Mouse (Mus musculus) gastrocnemius, adult 2 months (tissue): ENCODE data around the gene Bcor. TPM values are rescaled to one million over a fixed set of nuclear protein-coding genes. Genes with fewer than 3 reads are reported as not detected.

ENCODE experiments used
- DNase-seq: peaks from one replicate; pipeline ENCODE4 v3.0.0; 2022
- H3K27ac ChIP-seq: fragments of 200-600 bp; 2 replicates; pipeline ENCODE4 v1.8.1; 2022; ENCODE audit warnings: mild to moderate bottlenecking
- H3K4me3 ChIP-seq: fragments of 200-600 bp; 2 replicates; pipeline ENCODE4 v1.8.1; 2022; ENCODE audit warnings: mild to moderate bottlenecking, moderate library complexity
- CTCF ChIP-seq: fragments of 200-600 bp; IDR thresholded peaks from 2 replicates; pipeline ENCODE4 v1.8.1; 2022; ENCODE audit warnings: antibody characterized with exemption, mild to moderate bottlenecking, moderate library complexity
- intact Hi-C: fragments of 180-260 bp; cut with DNase I; formaldehyde crosslinking; loops from one replicate; pipeline ENCODE4 v1.15.1; 2025
- total RNA-seq, 2 experiments: library from RNA; stranded (reverse); gene quantifications; 2 replicates each; pipeline ENCODE4 v1.2.3; 2021

Bcor gene
- total RNA-seq, 2 experiments from 2014 or later: 14.9 to 17.1 TPM

DNA sequence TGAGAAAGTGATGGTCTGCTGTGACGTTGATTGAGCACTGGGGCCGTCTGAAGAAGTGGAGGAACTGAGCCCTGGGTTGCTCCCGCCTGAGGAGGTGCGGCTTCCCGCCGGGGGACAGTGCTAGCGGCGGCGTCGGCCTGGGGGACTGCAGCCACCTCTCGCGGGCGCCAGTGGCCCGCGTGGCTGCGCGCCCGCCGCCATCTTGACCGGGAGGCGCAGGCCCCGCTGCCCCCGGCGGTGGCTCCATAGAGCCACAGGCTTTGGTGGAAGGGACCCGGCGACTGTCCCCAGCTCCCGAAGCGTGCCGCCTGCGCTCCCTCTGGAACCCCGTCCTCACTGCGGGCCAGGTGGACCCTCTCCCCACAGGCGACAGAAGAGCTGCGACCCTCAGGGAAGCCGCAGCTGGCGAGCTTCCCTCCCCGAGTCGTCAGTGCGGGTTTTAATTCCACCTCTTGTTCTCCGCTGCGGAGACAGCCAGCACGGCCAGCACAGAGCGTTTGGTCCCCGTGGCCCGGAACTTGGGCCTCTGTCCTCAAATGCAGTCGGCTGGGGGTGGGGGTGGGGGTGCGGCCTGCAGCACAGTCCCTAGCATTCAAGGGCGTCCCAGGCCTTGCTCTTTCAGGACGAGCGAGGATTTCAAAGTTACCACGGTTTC lies 19.9 kb downstream of the Bcor start:
- TF ChIP-seq CTCF: peak; percentile 9; the same call in 1 of the 2 replicates
- Histone ChIP-seq H3K4me3 (peak overlapping the region; percentile 71), H3K27ac (peak overlapping the region; percentile 85)
- DNase-seq: peak; percentile 42
- intact Hi-C loops: no loop called here

DNA sequence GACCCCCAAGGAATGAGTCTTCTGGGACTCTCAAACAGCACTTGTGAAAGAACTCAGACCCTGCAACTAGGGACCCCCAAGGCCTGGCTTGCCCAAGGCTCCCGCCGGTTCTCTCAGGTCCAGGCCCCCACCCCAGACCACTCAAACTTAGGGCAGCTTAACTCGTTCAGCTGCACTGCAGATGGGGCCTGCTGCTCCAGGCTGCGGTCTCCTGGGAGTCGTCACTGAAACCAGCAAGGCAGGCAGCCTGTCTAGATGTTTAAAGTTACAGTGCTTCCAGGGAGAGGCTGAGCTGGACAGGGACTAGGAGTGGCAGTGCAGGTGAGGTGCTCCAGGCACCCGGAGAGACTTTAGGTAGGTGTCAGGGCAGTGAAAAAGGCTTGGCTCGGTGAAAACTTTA lies 21.9 kb downstream of the Bcor start:
- TF ChIP-seq CTCF: no peak
- Histone ChIP-seq H3K27ac (no peak overlapping the region), H3K4me3 (no peak overlapping the region)
- intact Hi-C loops: loop anchor here (10.0 kb wide), 2 partner anchors 333 to 473 kb away; no protein-coding TSS in a partner anchor
- no peak for DNase-seq

DNA sequence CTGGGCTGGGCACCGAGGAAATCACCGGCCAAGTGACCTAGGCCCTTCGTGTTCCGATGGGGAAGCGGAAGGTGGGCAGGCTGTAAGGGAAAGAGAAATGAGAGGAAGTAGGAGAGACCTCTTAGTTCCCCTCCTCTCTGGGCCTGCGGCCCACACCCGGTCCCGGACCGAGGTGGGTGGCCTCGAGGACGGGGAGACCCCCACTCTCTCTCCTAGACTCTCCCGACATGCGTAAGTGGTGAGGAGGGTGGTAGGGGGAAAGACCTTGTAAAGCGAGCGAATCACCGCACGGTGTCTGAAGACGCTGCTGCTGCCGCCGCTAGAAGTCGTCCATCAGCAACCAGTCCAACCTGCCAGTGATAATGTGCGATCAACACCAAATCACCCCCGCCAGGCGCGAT lies 23.0 kb downstream of the Bcor start:
- peak overlapping the region; percentile 73 for H3K4me3 ChIP-seq

DNA sequence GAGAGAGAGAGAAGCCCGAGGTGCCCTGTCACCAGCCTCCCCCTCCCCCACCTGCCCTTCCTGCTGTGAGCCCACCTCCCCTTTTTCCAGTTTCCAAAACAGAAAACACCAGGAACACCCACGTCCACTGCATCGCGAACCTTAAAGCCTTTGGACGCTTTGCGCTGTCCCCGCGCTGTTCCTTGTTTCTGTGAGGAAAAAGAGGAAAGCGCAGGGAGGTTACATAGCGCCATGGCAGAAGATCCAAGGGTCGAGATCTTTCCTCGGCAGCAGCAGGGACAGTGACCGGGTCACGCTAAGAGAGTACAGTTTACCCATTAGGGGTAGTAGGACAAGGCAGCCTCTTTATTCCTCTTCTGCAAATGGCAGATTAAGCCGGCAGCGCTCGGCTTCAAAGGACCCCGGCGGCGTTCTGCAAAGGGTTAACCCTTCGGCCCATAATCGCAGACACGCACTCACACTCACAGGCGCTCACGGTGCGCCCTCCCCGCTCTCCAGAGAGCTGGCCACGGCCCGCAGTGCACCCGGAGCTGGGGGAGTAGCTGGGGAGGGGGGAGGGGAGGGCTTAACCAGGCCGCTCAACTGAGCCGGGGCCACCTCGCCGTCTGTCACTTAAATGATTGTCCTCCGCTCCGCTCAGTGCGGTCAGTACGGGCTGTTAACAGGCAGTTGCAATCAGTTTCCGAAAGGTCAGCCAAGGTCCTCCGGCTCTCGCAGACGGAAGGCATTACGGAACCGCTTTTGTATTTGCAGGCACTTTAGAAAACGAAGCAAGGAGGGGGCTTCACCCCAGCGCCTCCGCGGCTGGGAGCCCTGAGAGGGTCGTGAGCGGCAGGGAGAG lies 23.7 kb downstream of the Bcor start:
- peak; percentile 71 for DNase-seq
- intact Hi-C loops: loop anchor here (2.0 to 10.0 kb wide), 3 partner anchors 20 to 472 kb away; no protein-coding TSS in a partner anchor

More for the DNA sequence above, 23.0 kb downstream of the Bcor start:
- intact Hi-C loops: loop anchor here (2.0 to 10.0 kb wide), 3 partner anchors 20 to 472 kb away; no protein-coding TSS in a partner anchor
- no peak for DNase-seq
- peak overlapping the region; percentile 93 for H3K27ac ChIP-seq
- TF ChIP-seq CTCF: no peak

DNA sequence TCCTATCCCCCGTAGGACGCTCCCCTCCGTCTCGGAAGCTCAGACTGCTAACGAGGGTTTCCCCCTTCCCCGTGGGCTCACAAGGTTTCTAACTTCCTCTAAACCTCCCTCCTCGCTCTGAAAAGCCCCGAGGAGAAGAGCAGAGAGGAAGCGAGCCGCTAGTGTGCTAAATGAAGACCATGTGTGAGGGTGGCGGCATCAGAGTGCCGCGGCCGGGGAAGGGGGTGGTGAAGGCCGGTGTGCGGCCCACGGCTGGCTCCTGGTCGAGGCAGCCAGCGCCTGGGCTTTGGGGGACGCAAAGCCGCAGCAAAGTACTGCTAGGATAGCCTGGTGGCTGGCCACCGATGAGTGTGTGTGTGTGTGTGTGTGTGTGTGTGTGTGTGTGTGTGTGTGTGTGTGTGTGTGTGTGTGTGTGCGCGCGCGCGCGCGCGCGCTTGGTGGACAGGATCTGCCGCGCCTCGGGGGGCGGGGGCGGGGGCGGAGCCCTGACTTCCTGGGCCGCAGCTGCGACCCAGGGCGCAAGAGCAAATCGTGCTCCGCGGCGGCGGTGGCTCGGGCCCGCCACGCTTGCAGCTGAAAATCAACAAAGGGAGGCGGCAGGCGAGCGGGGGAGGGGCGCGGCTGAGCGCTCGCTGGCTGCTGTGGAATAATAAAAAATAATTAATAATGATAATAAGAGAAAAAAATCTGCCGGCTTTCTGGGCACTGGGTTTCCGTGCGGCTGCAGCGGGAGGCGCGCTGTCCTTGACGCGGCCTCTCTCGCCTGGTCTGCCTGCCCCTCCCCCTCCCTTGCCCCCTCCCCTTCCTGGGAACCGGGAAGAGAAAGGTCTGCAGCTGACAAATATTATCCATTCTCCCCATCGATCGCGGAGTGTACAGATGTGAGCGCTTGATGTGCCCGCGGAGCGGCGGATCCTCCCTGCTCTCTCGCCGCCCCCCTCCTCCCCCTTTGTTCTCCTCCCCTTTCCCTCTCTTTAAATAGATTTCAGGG lies 24.7 kb downstream of the Bcor start:
- Histone ChIP-seq H3K4me3 (peak overlapping the region; percentile 73), H3K27ac (peak overlapping the region; percentile 93)
- no peak for TF ChIP-seq CTCF
- peak; percentile 88 for DNase-seq
- intact Hi-C loops: loop anchor here (2.0 to 10.0 kb wide), 4 partner anchors 21 to 471 kb away; no protein-coding TSS in a partner anchor

More for the DNA sequence above, 23.7 kb downstream of the Bcor start:
- H3K27ac ChIP-seq: peak overlapping the region; percentile 93
- peak overlapping the region; percentile 73 for H3K4me3 ChIP-seq
- no peak for TF ChIP-seq CTCF

DNA sequence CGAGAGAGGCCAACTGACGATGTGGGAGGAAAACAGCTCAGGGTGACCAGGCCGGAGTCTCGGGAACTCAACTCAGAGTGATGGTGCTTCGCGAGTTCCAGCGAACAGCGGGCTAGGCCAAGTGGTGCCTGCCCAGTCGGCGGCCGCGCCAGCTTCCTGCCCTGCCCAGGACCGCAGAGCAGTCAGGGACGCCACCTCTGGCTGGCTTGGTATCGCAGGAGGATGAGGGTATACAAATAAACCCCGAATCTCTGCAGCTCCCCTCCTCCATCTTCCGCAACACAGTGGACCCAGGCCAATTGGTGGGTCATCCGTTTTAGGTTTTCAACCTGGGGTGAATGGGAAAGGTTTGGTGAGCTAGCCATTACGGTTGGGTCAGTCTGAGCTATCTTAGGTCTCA lies 25.6 kb downstream of the Bcor start:
- peak; percentile 65 for TF ChIP-seq CTCF
- Histone ChIP-seq H3K27ac (peak overlapping the region; percentile 93), H3K4me3 (peak overlapping the region; percentile 73)
- intact Hi-C loops: loop anchor here (2.0 to 10.0 kb wide), 4 partner anchors 44 to 470 kb away; no protein-coding TSS in a partner anchor
- DNase-seq: peak; percentile 89

DNA sequence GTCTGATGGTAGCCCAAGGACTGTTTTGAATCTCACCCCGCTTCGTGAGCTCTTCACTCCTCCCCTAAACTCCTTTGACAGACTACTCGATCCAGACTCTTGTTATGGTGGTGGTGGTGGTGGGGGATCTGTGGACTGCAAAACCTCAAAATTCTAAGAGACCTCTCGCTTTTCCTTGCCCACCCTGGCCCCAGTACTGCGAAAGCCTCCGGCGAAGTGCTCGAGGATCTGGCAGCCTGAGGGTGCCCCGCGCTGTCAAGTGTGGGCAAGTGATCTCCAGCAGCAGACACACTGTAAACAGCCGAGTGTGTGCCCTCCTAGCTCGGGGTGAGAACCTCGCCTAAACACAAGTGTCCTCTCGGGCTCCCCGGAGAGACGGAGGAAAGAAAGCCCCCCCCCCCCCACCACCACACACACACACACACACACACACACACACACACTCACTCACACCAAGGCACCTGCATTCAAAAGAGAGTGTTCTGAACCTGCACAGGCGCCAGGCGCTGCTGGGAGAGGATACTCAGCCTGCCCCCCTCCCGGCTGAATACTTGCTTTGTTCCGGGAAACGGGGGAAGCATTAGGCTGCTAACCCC lies 26.2 kb downstream of the Bcor start:
- no peak for DNase-seq
- Histone ChIP-seq H3K4me3 (peak overlapping the region; percentile 73), H3K27ac (peak overlapping the region; percentile 93)
- intact Hi-C loops: loop anchor here (2.0 to 10.0 kb wide), 4 partner anchors 43 to 469 kb away; no protein-coding TSS in a partner anchor
- no peak for TF ChIP-seq CTCF

DNA sequence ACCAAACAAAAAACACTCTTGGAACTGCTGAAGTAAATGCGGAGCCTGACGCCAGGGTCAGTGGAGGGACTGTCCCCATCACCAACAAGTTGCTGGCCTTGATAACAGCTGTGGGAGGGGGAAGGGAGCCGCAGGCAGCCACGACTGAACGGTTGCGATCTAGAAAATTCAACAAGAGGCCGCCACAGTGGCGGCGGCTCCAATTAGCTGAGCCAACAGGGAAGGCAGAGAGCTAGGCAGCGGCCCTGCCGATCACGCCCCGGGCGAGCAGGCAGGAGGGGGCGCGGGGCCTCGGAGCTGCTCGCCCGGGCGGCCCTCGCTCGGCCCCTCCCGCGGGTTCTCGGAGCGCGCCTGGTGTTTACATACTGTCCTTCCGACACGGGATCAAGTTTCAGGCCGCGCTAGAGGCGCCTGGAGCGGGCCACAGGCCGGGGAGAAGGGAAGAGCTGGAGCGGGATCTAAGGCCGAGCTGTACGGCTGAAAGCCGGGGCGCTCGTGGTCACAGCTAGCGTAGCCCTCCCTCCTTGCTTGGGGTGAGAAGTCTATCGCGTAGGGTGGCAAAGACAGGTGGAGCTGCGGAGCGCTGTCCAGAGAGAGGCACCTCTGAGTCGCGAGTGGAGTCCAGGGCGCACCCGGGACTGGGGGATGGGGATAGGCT lies 26.8 kb downstream of the Bcor start:
- peak overlapping the region; percentile 73 for H3K4me3 ChIP-seq
- peak; percentile 86 for DNase-seq
- peak overlapping the region; percentile 93 for H3K27ac ChIP-seq
- no peak; the same call in 1 of the 2 replicates for TF ChIP-seq CTCF
- intact Hi-C loops: loop anchor here (5.0 to 10.0 kb wide), 3 partner anchors 126 to 469 kb away; no protein-coding TSS in a partner anchor

DNA sequence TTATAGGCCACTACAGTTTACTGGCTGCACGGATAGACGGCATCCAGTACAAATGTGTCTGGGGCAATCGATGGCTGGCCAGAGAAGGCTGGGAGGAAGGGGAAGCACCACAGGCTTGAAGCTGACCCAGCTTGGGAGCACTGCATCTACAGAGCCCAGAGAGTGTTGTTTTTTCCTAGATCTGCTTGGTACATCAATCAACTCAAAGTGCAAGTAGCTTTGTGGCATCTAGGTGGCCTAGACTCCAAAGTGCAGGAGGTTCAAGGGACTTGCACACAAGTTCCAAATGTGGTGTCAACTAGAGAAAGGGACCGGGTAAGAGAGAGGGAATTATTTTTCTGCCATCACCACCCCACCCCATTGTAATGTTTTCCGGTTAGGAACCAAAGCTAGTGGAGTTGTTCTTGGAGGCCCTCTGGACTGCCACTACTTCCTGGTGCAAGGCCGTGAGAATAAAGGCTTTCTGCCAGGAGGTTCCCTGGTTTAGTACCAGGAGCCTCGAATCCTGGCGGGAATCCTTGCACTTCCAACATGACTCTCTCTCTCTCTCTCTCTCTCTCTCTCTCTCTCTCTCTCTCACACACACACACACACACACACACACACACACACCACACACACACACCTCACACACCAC lies 27.5 kb downstream of the Bcor start:
- TF ChIP-seq CTCF: no peak
- intact Hi-C loops: loop anchor here (5.0 to 10.0 kb wide), 3 partner anchors 125 to 468 kb away; no protein-coding TSS in a partner anchor
- DNase-seq: no peak
- H3K4me3 ChIP-seq: peak overlapping the region; percentile 73
- peak overlapping the region; percentile 93 for H3K27ac ChIP-seq
